Comparison of ENCODE assay signal across 22 mouse cellular contexts in genomic region chr12:32870815-32871214, GRCm38 (mm10). TPM values are rescaled to one million over a fixed set of nuclear protein-coding genes. Genes with fewer than 3 reads are reported as not detected.
DNase-seq lines count a peak whose midpoint lies in the region; ATAC-seq lines count a peak whose summit lies in the region.
"Had no signal": no experiment of that assay in that cellular context is flagged by ENCODE, and none has a peak within 500 bp of the region (broad histone marks: within the 10 kb centered on the region; RNA-seq: fewer than 3 reads in every experiment).

No protein-coding gene starts in this region.

- 87% methylated on average over 5 of the region's 5 CpGs for WGBS in limb, embryonic 10.5 days
- WGBS in neural tube, embryonic 15.5 days, result 91% methylated on average over 5 of the region's 5 CpGs

- no peaks in the 10 kb centered on the region for H3K36me3 ChIP-seq in limb, embryonic 10.5 days
- no peaks in the 10 kb centered on the region for H3K36me3 ChIP-seq in neural tube, embryonic 15.5 days
- H3K36me3 ChIP-seq: G1E had no signal

- no peak for ATAC-seq in neural tube, embryonic 15.5 days (ENCODE audit: low FRiP score)
- ATAC-seq: activated CD4-positive, CD25-positive, alpha-beta regulatory T cell, adult 4 months; CD4-positive, CD25-positive, alpha-beta regulatory T cell, adult 4 months; Patski had no signal

- H3K27me3 ChIP-seq in limb, embryonic 10.5 days (ENCODE audit: low read depth, poor library complexity, severe bottlenecking), result no peaks in the 10 kb centered on the region
- H3K27me3 ChIP-seq in neural tube, embryonic 15.5 days (replicated peaks), result no peaks in the 10 kb centered on the region
- H3K27me3 ChIP-seq: CH12.LX had no signal

- H3K27ac ChIP-seq in limb, embryonic 10.5 days, result no peak overlapping the region
- no peak overlapping the region for H3K27ac ChIP-seq in neural tube, embryonic 15.5 days (replicated peaks)

- no peaks in the 10 kb centered on the region for H3K4me1 ChIP-seq in limb, embryonic 10.5 days
- no peaks in the 10 kb centered on the region for H3K4me1 ChIP-seq in neural tube, embryonic 15.5 days

- H3K9me3 ChIP-seq in limb, embryonic 10.5 days (replicated peaks), result no peaks in the 10 kb centered on the region
- no peaks in the 10 kb centered on the region for H3K9me3 ChIP-seq in neural tube, embryonic 15.5 days (replicated peaks)
- H3K9me3 ChIP-seq: G1E had no signal

- intact Hi-C loops in heart, postnatal 25 days (cut with DNase I), result no loop called here

- peak; percentile 58 for DNase-seq in heart, adult 11 months
- DNase-seq in heart, postnatal 25 days (ENCODE audit: low spot score), result no peak
- peak; percentile 69 for DNase-seq in A20 (ENCODE audit: low read depth, low spot score)
- peak; percentile 20 for DNase-seq in limb, embryonic 10.5 days (ENCODE audit: low spot score)
- no peak for DNase-seq in thymus, postnatal 14 days
- DNase-seq: adrenal gland, adult 2 months; adrenal gland, adult 8-10 months; adrenal gland, postnatal 10 days; adrenal gland, postnatal 14 days; adrenal gland, postnatal 25 days; adrenal gland, postnatal 36 days; B cell, adult 2 months; cerebellum, adult 11 months; cerebellum, adult 11-12 months; cerebellum, adult 18-20 months; cerebellum, adult 2 months had no signal

- H3K4me2 ChIP-seq in neural tube, embryonic 15.5 days, result no peak overlapping the region

- no peak overlapping the region for H3K9ac ChIP-seq in neural tube, embryonic 15.5 days (replicated peaks)

- no peak overlapping the region for H3K4me3 ChIP-seq in limb, embryonic 10.5 days
- no peak overlapping the region for H3K4me3 ChIP-seq in neural tube, embryonic 15.5 days (replicated peaks)

RNA-seq across cellular contexts. Expression of gene Nampt, which starts 51.5 kb away (rescaled TPM):
- 10 to 100 TPM; 88.4 to 94.6 TPM for total RNA-seq in heart, postnatal 25 days (2021)
- polyA plus RNA-seq in limb, embryonic 10.5 days (2016; fragmentation: Nextera tagmentation; extraction: Ambion mirVana), result 32.3 and 37.6 TPM in 2 replicates
- 29.3 and 29.5 TPM in 2 replicates for polyA plus RNA-seq in neural tube, embryonic 15.5 days (2015; fragmentation: Nextera tagmentation; extraction: Ambion mirVana)

Comparison
In these comparisons a context has a peak if more than half of its experiments do, and no peak if none do; other contexts are left out.
1. DNase-seq: peak in heart, adult 11 months (single experiment), A20 (single experiment) and limb, embryonic 10.5 days (single experiment); none in heart, postnatal 25 days (single experiment) and thymus, postnatal 14 days (single experiment).